Mouse (Mus musculus): ENCODE data around the gene 4930556J24Rik. TPM values are rescaled to one million over a fixed set of nuclear protein-coding genes. Genes with fewer than 3 reads are reported as not detected.
"Not testable (repeated sequence)": the region's sequence is repeated elsewhere in the genome, so short reads cannot be mapped to it uniquely, and the experiment has no call there.

4930556J24Rik gene
- 0.24 and 0.37 TPM in 2 replicates for polyA plus RNA-seq (2015; fragmentation: Nextera tagmentation; extraction: Ambion mirVana)

- Histone ChIP-seq H3K4me3 (replicated peaks) (no peak within 1 kb of the TSS), H3K9me3 (replicated peaks) (no peaks in the 10 kb centered on the region), H3K4me1 (no peaks in the 10 kb centered on the region), H3K9ac (no peak within 1 kb of the TSS), H3K36me3 (peaks cover 88% of the 10 kb centered on the region), H3K27ac (replicated peaks) (no peak within 1 kb of the TSS), H3K4me2 (replicated peaks) (no peak within 1 kb of the TSS), H3K27me3 (no peaks in the 10 kb centered on the region)
- ATAC-seq (ENCODE audit: insufficient number of reproducible peaks, low FRiP score, low TSS enrichment, low read depth) = no peak
- 93% methylated on average over 6 of the region's 6 CpGs for WGBS
These were observed at the start of gene 4930556J24Rik for GRCm38 (mm10) chr11:3976678-3977077. TSS of gene 4930556J24Rik (minus strand) at chr11:3976778.

- no peak overlapping the region for H3K27ac ChIP-seq (replicated peaks)
- no peak overlapping the region for H3K4me3 ChIP-seq (replicated peaks)
- no peak overlapping the region for H3K9ac ChIP-seq
- 67% methylated on average over 2 of the region's 2 CpGs for WGBS
- H3K4me1 ChIP-seq = no peaks in the 10 kb centered on the region
- H3K9me3 ChIP-seq (replicated peaks) = no peaks in the 10 kb centered on the region
- no peaks in the 10 kb centered on the region for H3K27me3 ChIP-seq
- no peak overlapping the region for H3K4me2 ChIP-seq (replicated peaks)
- no peak for ATAC-seq (ENCODE audit: insufficient number of reproducible peaks, low FRiP score, low TSS enrichment, low read depth)
- no peaks in the 10 kb centered on the region for H3K36me3 ChIP-seq
These were observed 46.7 kb upstream of the 4930556J24Rik start for GRCm38 (mm10) chr11:4023321-4023720.

- H3K9ac ChIP-seq; H3K27ac ChIP-seq (replicated peaks); H3K36me3 ChIP-seq; H3K4me1 ChIP-seq; H3K9me3 ChIP-seq (replicated peaks); H3K4me2 ChIP-seq (replicated peaks); H3K4me3 ChIP-seq (replicated peaks); H3K27me3 ChIP-seq; ATAC-seq (ENCODE audit: insufficient number of reproducible peaks, low FRiP score, low TSS enrichment, low read depth): not testable (repeated sequence)
- 85% methylated on average over 13 of the region's 13 CpGs for WGBS
These were observed 45.5 kb upstream of the 4930556J24Rik start for GRCm38 (mm10) chr11:4022111-4022510.

- 92% methylated on average over 14 of the region's 14 CpGs for WGBS
- not testable (repeated sequence) for H3K4me3 ChIP-seq (replicated peaks); H3K4me2 ChIP-seq (replicated peaks); H3K9ac ChIP-seq; H3K9me3 ChIP-seq (replicated peaks); ATAC-seq (ENCODE audit: insufficient number of reproducible peaks, low FRiP score, low TSS enrichment, low read depth); H3K27me3 ChIP-seq; H3K27ac ChIP-seq (replicated peaks); H3K36me3 ChIP-seq; H3K4me1 ChIP-seq
These were observed 39.2 kb upstream of the 4930556J24Rik start for GRCm38 (mm10) chr11:4015796-4016195.

- H3K4me1 ChIP-seq = no peaks in the 10 kb centered on the region
- H3K27ac ChIP-seq (replicated peaks) = no peak overlapping the region
- no peaks in the 10 kb centered on the region for H3K36me3 ChIP-seq
- H3K27me3 ChIP-seq = no peaks in the 10 kb centered on the region
- WGBS = 66% methylated on average over 1 of the region's 1 CpGs
- no peak for ATAC-seq (ENCODE audit: insufficient number of reproducible peaks, low FRiP score, low TSS enrichment, low read depth)
- no peak overlapping the region for H3K4me2 ChIP-seq (replicated peaks)
- no peaks in the 10 kb centered on the region for H3K9me3 ChIP-seq (replicated peaks)
- H3K4me3 ChIP-seq (replicated peaks) = no peak overlapping the region
- no peak overlapping the region for H3K9ac ChIP-seq
These were observed 36.0 kb upstream of the 4930556J24Rik start for GRCm38 (mm10) chr11:4012616-4013015.

GRCm38 (mm10) chr11:4006462-4006861 is 29.9 kb upstream of the 4930556J24Rik start:
- Histone ChIP-seq H3K4me2 (replicated peaks) (no peak overlapping the region), H3K9me3 (replicated peaks) (no peaks in the 10 kb centered on the region), H3K9ac (no peak overlapping the region), H3K36me3 (no peaks in the 10 kb centered on the region), H3K27ac (replicated peaks) (no peak overlapping the region), H3K27me3 (no peaks in the 10 kb centered on the region), H3K4me1 (no peaks in the 10 kb centered on the region), H3K4me3 (replicated peaks) (no peak overlapping the region)
- 82% methylated on average over 3 of the region's 3 CpGs for WGBS
- ATAC-seq (ENCODE audit: insufficient number of reproducible peaks, low FRiP score, low TSS enrichment, low read depth) = no peak

GRCm38 (mm10) chr11:4005220-4005805 is 28.7 kb upstream of the 4930556J24Rik start:
- Histone ChIP-seq H3K27ac (replicated peaks) (no peak overlapping the region), H3K9ac (no peak overlapping the region), H3K4me1 (no peaks in the 10 kb centered on the region), H3K9me3 (replicated peaks) (no peaks in the 10 kb centered on the region), H3K36me3 (no peaks in the 10 kb centered on the region), H3K27me3 (peaks cover 3% of the 10 kb centered on the region), H3K4me3 (replicated peaks) (no peak overlapping the region), H3K4me2 (replicated peaks) (no peak overlapping the region)
- no peak for ATAC-seq (ENCODE audit: insufficient number of reproducible peaks, low FRiP score, low TSS enrichment, low read depth)
- WGBS = 51% methylated on average over 5 of the region's 5 CpGs

- no peak overlapping the region for H3K4me3 ChIP-seq (replicated peaks)
- peaks cover 38% of the 10 kb centered on the region for H3K27me3 ChIP-seq
- 14% methylated on average over 5 of the region's 5 CpGs for WGBS
- H3K4me1 ChIP-seq = peaks cover 12% of the 10 kb centered on the region
- no peak overlapping the region for H3K27ac ChIP-seq (replicated peaks)
- H3K9me3 ChIP-seq (replicated peaks) = no peaks in the 10 kb centered on the region
- H3K9ac ChIP-seq = no peak overlapping the region
- ATAC-seq (ENCODE audit: insufficient number of reproducible peaks, low FRiP score, low TSS enrichment, low read depth) = no peak
- no peak overlapping the region for H3K4me2 ChIP-seq (replicated peaks)
- H3K36me3 ChIP-seq = no peaks in the 10 kb centered on the region
These were observed 25.0 kb upstream of the 4930556J24Rik start for GRCm38 (mm10) chr11:4001603-4002002.

- H3K27ac ChIP-seq (replicated peaks) = no peak overlapping the region
- 33% methylated on average over 5 of the region's 5 CpGs for WGBS
- no peak for ATAC-seq (ENCODE audit: insufficient number of reproducible peaks, low FRiP score, low TSS enrichment, low read depth)
These were observed 23.0 kb upstream of the 4930556J24Rik start for GRCm38 (mm10) chr11:3999547-3999946.

GRCm38 (mm10) chr11:3997978-3998720 is 21.6 kb upstream of the 4930556J24Rik start:
- Histone ChIP-seq H3K4me3 (replicated peaks) (peak overlapping the region; percentile 35), H3K27ac (replicated peaks) (no peak overlapping the region), H3K9me3 (replicated peaks) (no peaks in the 10 kb centered on the region), H3K4me1 (peaks cover 12% of the 10 kb centered on the region), H3K9ac (no peak overlapping the region), H3K36me3 (no peaks in the 10 kb centered on the region), H3K27me3 (peaks cover 41% of the 10 kb centered on the region), H3K4me2 (replicated peaks) (peak overlapping the region; percentile 64)
- 6% methylated on average over 66 of the region's 66 CpGs for WGBS
- no peak for ATAC-seq (ENCODE audit: insufficient number of reproducible peaks, low FRiP score, low TSS enrichment, low read depth)

More at GRCm38 (mm10) chr11:3999547-3999946, 23.0 kb upstream of the 4930556J24Rik start:
- Histone ChIP-seq H3K4me3 (replicated peaks) (no peak overlapping the region), H3K4me2 (replicated peaks) (no peak overlapping the region), H3K36me3 (no peaks in the 10 kb centered on the region), H3K9me3 (replicated peaks) (no peaks in the 10 kb centered on the region), H3K4me1 (peaks cover 12% of the 10 kb centered on the region), H3K9ac (no peak overlapping the region), H3K27me3 (peaks cover 41% of the 10 kb centered on the region)

- Histone ChIP-seq H3K4me2 (replicated peaks) (no peak overlapping the region), H3K9me3 (replicated peaks) (no peaks in the 10 kb centered on the region), H3K4me3 (replicated peaks) (no peak overlapping the region), H3K4me1 (peaks cover 12% of the 10 kb centered on the region), H3K9ac (no peak overlapping the region), H3K27me3 (peaks cover 41% of the 10 kb centered on the region), H3K36me3 (no peaks in the 10 kb centered on the region), H3K27ac (replicated peaks) (no peak overlapping the region)
- 84% methylated on average over 3 of the region's 3 CpGs for WGBS
- ATAC-seq (ENCODE audit: insufficient number of reproducible peaks, low FRiP score, low TSS enrichment, low read depth) = no peak
These were observed 20.3 kb upstream of the 4930556J24Rik start for GRCm38 (mm10) chr11:3996840-3997239.

Data from embryonic facial prominence, embryonic 15.5 days (tissue).